Mouse (Mus musculus) cerebellum, adult 18-20 months (tissue): ENCODE data around the gene Tcta.
"Not testable (repeated sequence)": the region's sequence is repeated elsewhere in the genome, so short reads cannot be mapped to it uniquely, and the experiment has no call there.

Experiments used
- DNase-seq, 2 experiments: peaks; one replicate each; pipeline ENCODE4 v3.0.0; 2021

Gene Tcta

DNA sequence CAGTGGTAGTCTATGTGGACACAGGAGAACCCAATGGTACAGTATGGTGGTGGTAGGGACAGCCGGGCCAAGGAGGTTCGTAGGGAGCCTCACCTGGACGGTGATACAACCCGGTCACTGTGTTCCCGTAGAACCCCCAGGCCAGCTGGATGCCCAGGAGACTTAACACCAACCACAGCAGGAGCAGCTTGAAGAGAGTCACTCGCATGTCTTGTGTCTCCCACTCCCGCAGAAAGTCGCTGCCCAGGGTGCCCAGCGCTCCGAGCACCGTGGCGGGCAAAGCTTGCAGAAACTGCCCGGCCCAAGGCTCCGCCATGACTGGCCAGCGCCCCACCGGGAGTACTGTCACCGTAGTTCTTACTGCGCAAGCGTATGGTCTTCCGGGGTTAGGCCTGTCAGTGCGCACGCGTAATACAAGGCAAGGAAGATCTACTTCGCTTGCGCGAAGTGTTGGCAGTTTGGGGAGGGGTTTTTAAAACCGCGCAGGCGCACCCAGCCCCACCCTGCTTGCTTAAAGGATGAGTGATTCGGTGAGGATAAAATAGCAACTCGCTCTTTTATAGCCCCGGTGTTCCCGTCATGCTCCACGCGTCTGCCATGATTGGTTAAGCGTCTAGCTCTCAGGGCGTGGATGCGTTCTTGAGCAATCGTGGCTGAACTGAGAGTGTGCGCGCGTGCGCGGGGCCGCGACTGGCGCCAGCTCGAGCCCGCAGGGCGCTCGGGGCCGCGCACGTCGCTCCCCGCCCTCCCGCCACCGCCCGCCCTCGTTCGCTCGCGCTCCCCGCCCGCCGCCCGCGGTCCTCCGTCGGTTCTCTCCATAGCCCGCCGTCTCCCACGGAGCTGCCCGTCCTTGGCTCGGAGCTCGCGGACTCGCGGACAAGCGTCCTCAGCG lies at the start of gene Tcta, which contains the start of gene Rhoa:
TSS of gene Tcta (minus strand) at position 532 of the 892 bp plus-strand sequence.
TSS of gene Rhoa (plus strand) at position 501 of the 892 bp plus-strand sequence.
- peak; percentile 97 to 99 for DNase-seq

GRCm38 (mm10) chr9:108349727-108350126 lies 43.8 kb upstream of the Tcta start:
- no peak for DNase-seq

- DNase-seq, result no peak
Observed at GRCm38 (mm10) chr9:108348290-108348680, 42.3 kb upstream of the Tcta start.

DNA sequence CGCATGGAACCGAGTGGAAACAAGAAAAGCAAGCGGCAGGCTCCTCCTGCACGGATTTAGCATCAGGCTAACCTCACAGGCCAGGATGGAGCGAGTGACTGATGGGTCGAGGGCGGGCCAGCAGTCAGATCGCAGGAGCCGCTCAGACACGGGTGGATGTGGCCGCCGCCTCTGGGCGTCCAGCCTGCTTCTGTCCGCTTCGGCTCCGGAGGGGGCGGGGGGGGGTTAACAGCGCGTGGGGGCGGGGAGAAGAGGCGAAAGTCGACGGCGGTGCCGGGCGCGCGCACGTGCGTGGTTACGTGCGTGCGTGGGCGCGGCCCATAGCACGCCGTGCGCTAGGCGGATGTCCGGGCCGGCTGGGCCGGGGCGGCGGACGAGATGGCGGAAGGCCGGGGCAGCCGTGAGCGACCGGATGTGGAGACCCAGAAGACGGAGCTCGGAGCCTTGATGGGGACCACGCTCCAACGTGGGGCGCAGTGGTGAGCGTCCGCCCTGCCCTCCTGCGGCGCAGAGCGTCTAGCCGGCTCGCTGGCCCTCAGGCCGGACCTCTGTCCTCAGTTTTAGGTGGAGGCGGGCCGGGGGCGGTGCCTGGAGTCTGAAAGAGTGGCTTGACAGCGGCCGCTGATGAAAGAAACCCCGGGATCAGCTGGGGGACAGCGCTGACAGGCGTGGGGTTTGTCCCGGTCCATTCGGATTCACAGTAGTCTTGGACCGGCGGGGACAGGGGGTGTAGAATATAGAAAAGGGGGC lies 41.8 kb upstream of the Tcta start, which contains the start of gene Usp4:
TSS of gene Usp4 (plus strand) at position 314 of the 750 bp plus-strand sequence.
- DNase-seq, result peak; percentile 84 to 94

DNA sequence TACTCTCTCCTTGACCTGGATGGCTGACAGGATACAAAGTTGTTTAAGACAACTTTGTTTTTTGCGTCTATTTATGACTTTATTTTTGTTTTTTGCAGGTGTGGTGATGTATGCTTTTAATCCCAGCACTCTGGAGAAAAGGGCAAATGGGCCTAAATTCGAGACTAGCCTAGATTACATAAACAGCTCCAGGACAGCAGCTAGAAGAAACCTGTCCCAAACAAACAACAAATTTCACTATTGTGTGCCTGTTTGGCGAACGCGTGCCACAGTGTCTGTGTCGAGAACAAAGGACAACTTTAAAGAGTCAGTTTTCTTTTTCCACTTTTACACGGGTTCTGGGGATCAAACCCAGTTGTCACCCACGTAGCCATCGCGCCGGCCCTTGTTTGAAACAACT lies 41.1 kb upstream of the Tcta start:
- no peak for DNase-seq

- DNase-seq, result no peak
Observed at GRCm38 (mm10) chr9:108344471-108344870, 38.5 kb upstream of the Tcta start.

DNA sequence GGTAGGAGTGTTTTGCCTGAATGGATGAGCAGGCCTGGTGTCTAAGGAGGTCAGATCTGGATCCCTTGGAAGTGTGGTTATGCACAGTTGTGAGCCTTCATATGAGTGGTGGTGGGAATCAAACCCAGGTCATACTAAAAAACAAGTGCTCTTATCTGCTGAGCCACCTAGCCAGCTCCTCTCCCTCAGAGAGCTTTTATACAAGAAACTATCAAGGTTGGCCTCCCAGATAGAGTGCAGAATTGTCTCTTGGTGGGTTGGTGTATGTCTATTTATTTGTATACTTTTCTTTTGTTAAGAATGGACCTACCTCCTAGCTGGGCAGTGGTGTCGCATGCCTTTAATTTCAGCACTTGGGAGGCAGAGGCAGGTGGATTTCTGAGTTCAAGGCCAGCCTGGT lies 37.9 kb upstream of the Tcta start:
- no peak for DNase-seq

GRCm38 (mm10) chr9:108343331-108343730 lies 37.4 kb upstream of the Tcta start:
- DNase-seq, result no peak

- DNase-seq, result no peak
Observed at GRCm38 (mm10) chr9:108342301-108342831, 36.4 kb upstream of the Tcta start.

DNA sequence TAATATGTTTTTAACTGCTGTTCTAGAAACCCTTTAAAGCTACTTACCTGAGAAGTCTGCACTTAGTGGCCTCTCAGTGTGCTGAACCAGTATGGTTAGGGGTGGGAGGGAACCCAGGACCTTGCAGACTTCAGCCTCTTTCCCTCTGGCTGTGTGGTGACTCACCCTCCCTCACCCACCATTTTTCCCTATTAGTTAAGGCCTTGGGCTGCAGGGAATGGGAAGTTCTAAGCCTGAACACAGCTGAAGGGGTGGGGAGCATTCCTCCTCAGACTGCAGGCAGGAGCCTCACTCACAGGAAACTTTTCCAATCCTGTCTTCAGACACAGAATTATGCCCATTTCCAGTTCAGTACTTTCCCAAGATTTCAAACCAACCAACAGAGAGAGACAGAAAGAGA lies 35.8 kb upstream of the Tcta start:
- no peak for DNase-seq

GRCm38 (mm10) chr9:108341139-108341475 lies 35.1 kb upstream of the Tcta start:
- DNase-seq, result no peak

DNA sequence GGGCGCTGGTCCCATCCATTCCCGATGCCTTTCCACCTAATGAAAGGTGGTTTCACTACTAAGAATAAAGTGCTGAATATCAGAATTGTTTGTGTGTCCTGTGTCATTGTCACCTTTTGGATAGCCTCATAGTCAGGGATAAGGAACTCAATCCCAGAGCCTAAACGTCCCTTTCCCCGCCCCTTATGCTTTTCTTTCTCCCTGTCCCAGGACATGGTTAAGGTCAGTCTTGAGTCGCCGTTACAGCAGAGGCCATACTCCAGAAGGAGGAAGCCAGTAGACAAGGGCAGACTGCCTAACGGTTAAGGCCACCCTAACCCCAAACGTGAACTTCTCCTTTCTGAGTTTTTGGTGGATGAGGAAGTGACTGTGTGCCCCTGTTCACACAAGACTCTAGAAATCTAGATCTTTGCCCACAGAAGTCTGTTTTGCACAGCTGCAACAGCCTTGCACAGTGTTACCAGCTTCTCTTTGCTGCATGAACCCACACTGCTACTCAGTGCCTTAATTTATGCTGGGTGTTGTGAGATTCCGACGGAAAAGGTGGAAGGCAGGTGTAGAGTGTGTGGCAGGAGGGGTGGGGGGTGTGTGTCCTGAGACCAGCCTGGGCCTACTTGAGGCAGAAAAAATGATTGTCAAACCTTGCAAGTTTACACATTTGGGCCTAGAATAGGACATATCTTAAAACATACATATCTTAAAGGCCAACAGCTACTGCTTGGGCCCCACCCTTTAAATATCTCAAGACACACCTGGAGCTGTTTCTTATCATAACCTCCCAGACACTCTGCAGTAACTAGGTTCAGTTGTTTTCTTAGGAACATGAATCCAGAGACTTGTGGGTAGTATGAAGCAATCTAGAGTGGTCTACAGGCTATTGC lies 34.5 kb upstream of the Tcta start:
- no peak for DNase-seq

GRCm38 (mm10) chr9:108339886-108340257 lies 33.9 kb upstream of the Tcta start:
- peak; percentile 25 to 36 for DNase-seq

DNA sequence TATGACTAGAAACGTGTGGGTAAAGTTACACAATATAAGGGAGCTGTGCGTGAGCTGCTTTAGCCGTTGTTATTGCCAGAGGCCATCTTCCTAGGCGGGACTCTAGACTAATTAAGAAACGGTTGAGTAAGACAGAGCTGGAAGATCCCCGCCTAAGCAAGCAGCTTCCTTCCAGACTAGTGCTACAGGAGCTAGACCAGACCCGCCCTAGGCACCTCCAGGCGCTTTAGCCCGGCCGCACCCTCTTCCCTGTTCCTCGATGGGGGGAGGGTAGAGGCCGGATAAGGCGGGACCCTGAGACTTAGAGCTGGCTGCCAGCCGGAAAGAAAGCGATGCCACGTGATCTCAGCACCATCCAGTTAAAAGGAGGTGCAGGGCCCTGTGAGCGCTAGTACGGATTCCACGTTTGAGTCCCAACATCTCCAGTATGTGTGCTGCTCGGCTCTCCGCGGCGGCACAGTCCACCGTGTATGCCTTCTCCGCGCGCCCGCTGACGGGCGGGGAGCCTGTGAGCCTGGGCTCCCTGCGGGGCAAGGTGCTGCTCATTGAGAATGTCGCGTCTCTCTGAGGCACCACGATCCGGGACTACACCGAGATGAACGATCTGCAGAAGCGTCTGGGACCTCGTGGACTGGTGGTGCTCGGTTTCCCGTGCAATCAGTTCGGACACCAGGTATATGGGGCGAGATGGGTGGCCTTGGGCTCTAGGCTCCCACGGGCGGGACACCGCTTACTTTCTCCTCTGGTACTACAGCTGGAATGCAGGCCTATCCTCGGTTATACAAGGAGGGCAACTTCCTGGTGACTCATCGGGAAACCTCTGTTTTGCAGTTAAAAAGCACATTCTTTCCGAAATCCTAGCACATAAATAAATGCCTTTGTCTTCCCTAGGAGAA lies 33.2 kb upstream of the Tcta start, which contains the start of gene Gpx1:
TSS of gene Gpx1 (plus strand) at position 18 of the 896 bp plus-strand sequence.
- DNase-seq, result peak; percentile 82 to 83

GRCm38 (mm10) chr9:108338551-108338885 lies 32.6 kb upstream of the Tcta start:
- no peak for DNase-seq

- DNase-seq, result no peak
Observed at GRCm38 (mm10) chr9:108337848-108338550, 32.0 kb upstream of the Tcta start.

DNA sequence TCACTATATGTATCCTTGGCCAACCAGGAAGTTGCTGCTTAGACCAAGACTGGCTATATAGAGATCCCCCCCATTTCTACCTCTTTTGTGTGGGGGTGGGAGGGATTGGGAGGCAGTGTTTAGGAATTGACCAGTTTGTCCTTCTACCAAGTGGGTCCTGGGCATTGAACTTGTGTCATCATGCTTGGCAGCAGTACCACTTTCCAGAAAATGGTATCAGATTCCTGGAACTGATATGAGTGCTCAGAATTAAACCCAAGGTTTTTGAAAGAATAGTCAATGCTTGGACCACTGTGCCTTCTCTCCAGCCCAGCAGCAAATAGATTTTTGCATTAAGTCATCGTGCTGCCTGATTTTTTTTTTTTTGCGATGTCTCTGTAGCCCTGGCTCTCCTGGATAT lies 19.9 kb upstream of the Tcta start:
- no peak for DNase-seq

DNA sequence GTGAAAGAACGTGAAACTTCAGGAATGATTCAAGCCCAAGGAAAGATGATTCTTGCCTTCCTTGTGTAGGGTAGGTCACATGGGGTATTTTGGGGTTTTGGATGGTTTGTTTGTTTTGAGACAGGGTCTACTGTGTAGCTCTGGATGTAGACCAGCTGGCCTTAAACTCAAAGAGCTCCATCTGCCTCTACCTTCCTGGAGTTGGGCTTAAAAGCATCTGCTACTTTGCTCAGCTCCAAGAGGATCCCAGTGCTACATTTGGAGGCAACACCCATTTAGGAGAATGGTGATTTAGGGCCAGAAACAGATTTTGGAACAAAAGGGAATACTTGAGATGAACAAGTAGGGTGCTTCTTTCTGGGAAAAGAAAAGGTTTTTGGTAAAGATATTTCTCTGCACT lies 18.8 kb upstream of the Tcta start:
- peak; percentile 37 to 52 for DNase-seq

- DNase-seq, result not testable (repeated sequence)
Observed at GRCm38 (mm10) chr9:108322054-108322453, 16.1 kb upstream of the Tcta start.

- no peak for DNase-seq
Observed at GRCm38 (mm10) chr9:108318462-108318861, 12.5 kb upstream of the Tcta start.

DNA sequence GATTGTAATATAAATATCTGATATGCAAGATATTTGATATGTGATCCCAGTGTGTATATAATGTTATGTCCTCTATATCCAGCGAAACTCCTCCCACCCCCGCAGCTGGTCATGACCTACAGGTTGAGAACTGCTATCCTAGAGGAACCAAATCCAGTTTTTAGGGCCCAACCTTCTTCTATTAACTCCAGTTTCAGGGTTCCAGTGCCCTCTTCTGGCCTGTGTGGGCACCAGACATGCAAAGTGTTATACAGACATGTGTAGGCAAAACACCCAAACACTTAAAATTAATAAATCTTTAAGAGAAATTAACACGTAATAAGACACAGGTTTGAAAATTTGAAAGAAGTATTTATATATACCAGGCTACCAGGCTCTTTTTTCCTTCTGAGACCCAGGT lies 11.6 kb upstream of the Tcta start:
- no peak for DNase-seq
